ENCODE assay signal across 21 mouse cellular contexts in the genomic region with DNA sequence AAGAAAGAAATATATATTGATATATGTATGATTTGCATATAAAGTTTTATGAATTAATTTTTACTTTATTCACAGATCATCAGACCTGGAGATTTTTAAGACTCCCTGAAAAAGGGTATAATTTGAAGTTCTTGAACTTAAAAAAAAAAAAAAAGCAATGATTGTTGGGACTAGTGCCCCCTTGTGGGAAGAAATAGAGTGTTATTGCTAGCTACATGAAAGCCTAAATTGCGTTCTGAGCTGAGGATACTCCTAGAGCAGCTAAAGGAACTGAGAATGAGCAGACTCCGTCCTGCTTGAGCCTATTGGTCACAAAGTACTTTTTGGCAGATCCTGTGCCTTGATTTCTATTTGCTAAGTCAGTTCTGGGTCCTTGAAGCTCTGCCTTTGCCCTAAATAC. TPM values are rescaled to one million over a fixed set of nuclear protein-coding genes. Genes with fewer than 3 reads are reported as not detected.
DNase-seq lines count a peak whose midpoint lies in the region; ATAC-seq and TF ChIP-seq lines count a peak whose summit lies in the region.
"Not testable (repeated sequence)": the region's sequence is repeated elsewhere in the genome, so short reads cannot be mapped to it uniquely, and the experiment has no call there.
"Had no signal": no experiment of that assay in that cellular context is flagged by ENCODE, and none has a peak within 500 bp of the region (broad histone marks: within the 10 kb centered on the region; RNA-seq: fewer than 3 reads in every experiment).

No protein-coding gene starts in this region.

- H3K36me3 ChIP-seq in ES-E14 (ENCODE audit: control insufficient read depth, insufficient read depth, low read length, poor library complexity, severe bottlenecking); stomach, postnatal 0 days (ENCODE audit: control insufficient read depth, insufficient read depth, low read length): not testable (repeated sequence)

- H3K4me1 ChIP-seq in ES-E14 (ENCODE audit: control insufficient read depth in 2 of 2, insufficient read depth in 2 of 2, low read length in 2 of 2, poor library complexity in 1 of 2); stomach, postnatal 0 days (replicated peaks; ENCODE audit: control insufficient read depth, insufficient read depth): not testable (repeated sequence)

- not testable (repeated sequence) for H3K27me3 ChIP-seq in stomach, postnatal 0 days (ENCODE audit: control insufficient read depth, insufficient read depth, low read length)

- H3K9me3 ChIP-seq in ES-E14 (ENCODE audit: control insufficient read depth, insufficient read depth, low read depth, low read length); stomach, postnatal 0 days (ENCODE audit: control insufficient read depth, low read length): not testable (repeated sequence)

- H3K4me3 ChIP-seq in ES-E14 (ENCODE audit: insufficient read depth in 1 of 2, low read depth in 1 of 2, low read length in 2 of 2, poor library complexity in 1 of 2, severe bottlenecking in 1 of 2); gastrocnemius, adult 2 months; stomach, postnatal 0 days (ENCODE audit: low read depth, low read length): not testable (repeated sequence)

- DNase-seq in 3T3-L1 (ENCODE audit: low read depth, low spot score) (peak; percentile 51), ES-E14 (ENCODE audit: low read depth, low spot score) (peak; percentile 33), ZHBTc4 (ENCODE audit: low read depth, low spot score) (peak; percentile 52)
- DNase-seq in embryo, embryonic 10.5 days (ENCODE audit: low spot score) = peak; percentile 39
- DNase-seq in gastrocnemius, adult 2 months; stomach, postnatal 0 days (ENCODE audit: low spot score): not testable (repeated sequence)
- peak; percentile 3 for DNase-seq in kidney, adult 9 months
- DNase-seq in lung, postnatal 36 days = peak; percentile 6

- WGBS in stomach, postnatal 0 days = 32% methylated on average over 2 of the region's 2 CpGs

- intact Hi-C loops in gastrocnemius, adult 2 months (cut with DNase I) = not testable (repeated sequence)

- not testable (repeated sequence) for ATAC-seq in stomach, postnatal 0 days (ENCODE audit: low FRiP score, low TSS enrichment)

- in situ Hi-C loops in ES-E14 (cut with MboI; ENCODE audit: low sequenced_read_pairs in 2 of 2, unreplicated experiment in 2 of 2) = not testable (repeated sequence)

- not testable (repeated sequence) for TF ChIP-seq EP300 in stomach, postnatal 0 days (optimal IDR thresholded peaks at IDR 0.05)

- TF ChIP-seq CTCF in gastrocnemius, adult 2 months (IDR thresholded peaks at IDR 0.05) = peak; percentile 29
- peak; percentile 51 for TF ChIP-seq CTCF in stomach, postnatal 0 days (IDR thresholded peaks at IDR 0.05; ENCODE audit: low read depth)

- H3K9ac ChIP-seq in ES-E14 (ENCODE audit: insufficient read depth, low read depth, low read length, poor library complexity, severe bottlenecking); stomach, postnatal 0 days (ENCODE audit: low read length): not testable (repeated sequence)

- H3K4me2 ChIP-seq in stomach, postnatal 0 days (replicated peaks; ENCODE audit: low read depth) = not testable (repeated sequence)

- H3K27ac ChIP-seq in ES-E14 (ENCODE audit: insufficient read depth, low read depth, low read length, poor library complexity, severe bottlenecking); gastrocnemius, adult 2 months; stomach, postnatal 0 days (replicated peaks): not testable (repeated sequence)

TF ChIP-seq in ES-E14, 5 proteins besides CTCF, POLR2A, EP300 and RAD21:
- peak; percentile 98 for TF ChIP-seq ZNF384 (IDR thresholded peaks at IDR 0.05; ENCODE audit: low read depth, low read length)

RNA-seq across cellular contexts. Expression of gene Olfr1380, which starts 18.4 kb away (rescaled TPM):
- not detected in 2 replicates for total RNA-seq in ES-E14 (2012; rRNA removed)
- not detected for total RNA-seq in gastrocnemius, adult 2 months (2021)
- polyA plus RNA-seq in stomach, postnatal 0 days (2015; fragmentation: Nextera tagmentation; extraction: Ambion mirVana) = not detected in 2 replicates
- total RNA-seq: adrenal gland, adult 18-20 months; gastrocnemius, postnatal 25 days; heart, postnatal 14 days; left cerebral cortex, adult 8-10 months had no signal
- polyA plus RNA-seq: forebrain, embryonic 10.5 days; heart, embryonic 10.5 days; hindbrain, embryonic 14.5 days; limb, embryonic 11.5 days; liver, embryonic 13.5 days; neural tube, embryonic 12.5 days; spleen, adult 2 months; stomach, embryonic 16.5 days had no signal

RNA-seq across cellular contexts. Expression of gene Olfr1381, which starts 31.8 kb away (rescaled TPM):
- total RNA-seq in ES-E14 (2012; rRNA removed) = not detected in 2 replicates
- total RNA-seq in gastrocnemius, adult 2 months (2021) = not detected
- not detected in 2 replicates for polyA plus RNA-seq in stomach, postnatal 0 days (2015; fragmentation: Nextera tagmentation; extraction: Ambion mirVana)
- total RNA-seq: adrenal gland, adult 18-20 months; gastrocnemius, postnatal 25 days; heart, postnatal 14 days; left cerebral cortex, adult 8-10 months had no signal
- polyA plus RNA-seq: embryonic facial prominence, embryonic 15.5 days; forebrain, embryonic 10.5 days; heart, embryonic 10.5 days; hindbrain, embryonic 14.5 days; limb, embryonic 11.5 days; liver, embryonic 13.5 days; neural tube, embryonic 12.5 days; spleen, adult 2 months; stomach, embryonic 16.5 days had no signal

RNA-seq across cellular contexts. Expression of gene Flt4, which starts 34.0 kb away (rescaled TPM):
- total RNA-seq in ES-E14 (2012; rRNA removed) = 4.3 and 6.7 TPM in 2 replicates
- total RNA-seq in gastrocnemius, adult 2 months (2021) = 1 to 10 TPM; 2.8 to 4.3 TPM
- 1.4 and 1.5 TPM in 2 replicates for polyA plus RNA-seq in stomach, postnatal 0 days (2015; fragmentation: Nextera tagmentation; extraction: Ambion mirVana)

RNA-seq across cellular contexts. Expression of gene Olfr1382, which starts 47.0 kb away (rescaled TPM):
- total RNA-seq in ES-E14 (2012; rRNA removed) = not detected in 2 replicates
- not detected for total RNA-seq in gastrocnemius, adult 2 months (2021)
- polyA plus RNA-seq in stomach, postnatal 0 days (2015; fragmentation: Nextera tagmentation; extraction: Ambion mirVana) = not detected in 2 replicates
- total RNA-seq: adrenal gland, adult 18-20 months; gastrocnemius, postnatal 25 days; heart, postnatal 14 days; left cerebral cortex, adult 8-10 months had no signal
- polyA plus RNA-seq: embryonic facial prominence, embryonic 15.5 days; forebrain, embryonic 10.5 days; heart, embryonic 10.5 days; hindbrain, embryonic 14.5 days; limb, embryonic 11.5 days; liver, embryonic 13.5 days; neural tube, embryonic 12.5 days; spleen, adult 2 months; stomach, embryonic 16.5 days had no signal

RNA-seq across cellular contexts. Expression of gene Olfr1383, which starts 55.6 kb away (rescaled TPM):
- total RNA-seq in ES-E14 (2012; rRNA removed) = not detected in 2 replicates
- total RNA-seq in gastrocnemius, adult 2 months (2021) = under 1 TPM in 1 of 2 experiments, not detected in 1; 0.28 TPM
- 0.02 TPM in 1 of 2 replicates, not detected in the other for polyA plus RNA-seq in stomach, postnatal 0 days (2015; fragmentation: Nextera tagmentation; extraction: Ambion mirVana)
- total RNA-seq: left cerebral cortex, adult 8-10 months had no signal
- polyA plus RNA-seq: forebrain, embryonic 10.5 days; heart, embryonic 10.5 days; hindbrain, embryonic 14.5 days; limb, embryonic 11.5 days; liver, embryonic 13.5 days; neural tube, embryonic 12.5 days; spleen, adult 2 months; stomach, embryonic 16.5 days had no signal
